Mouse (Mus musculus): ENCODE measurements around the gene Chgb. TPM values are rescaled to one million over a fixed set of nuclear protein-coding genes. Genes with fewer than 3 reads are reported as not detected.
A peak's percentile ranks its signal among the peaks of the same experiment; 100 is the strongest.

Chgb gene
- under 1 TPM; 0.12 to 0.18 TPM for total RNA-seq (2021)
- long read RNA-seq, experiment 1, partial matches to known transcripts: 0 of 2 reads
- long read RNA-seq, experiment 1, other reads (novel, unspliced or antisense): 2 of 2 reads
- long read RNA-seq, experiment 2: 0 reads

DNA sequence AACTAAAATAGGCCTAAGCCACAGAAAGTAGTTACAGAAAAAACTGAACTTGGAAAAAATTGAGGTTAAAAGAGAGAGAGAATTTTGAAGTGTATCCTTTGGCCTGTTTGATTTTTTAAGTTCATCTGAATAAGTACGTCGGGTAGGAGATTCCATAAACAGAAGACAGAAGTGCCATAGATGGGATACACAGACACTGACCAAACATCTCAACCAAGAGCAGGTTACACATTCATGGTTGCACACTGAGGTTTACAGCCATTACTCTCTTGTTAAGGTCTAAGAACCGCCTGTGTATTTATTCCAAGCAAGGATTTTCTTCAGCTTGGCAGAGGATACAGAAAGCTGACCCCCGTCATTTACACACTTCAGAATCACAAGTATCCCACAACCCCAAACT lies at the start of gene Chgb:
Gene Chgb, plus strand, starts transcription at position 301 of the 400 bp plus-strand sequence.
- no peak for DNase-seq (ENCODE audit: low spot score in 2 of 2)

DNA sequence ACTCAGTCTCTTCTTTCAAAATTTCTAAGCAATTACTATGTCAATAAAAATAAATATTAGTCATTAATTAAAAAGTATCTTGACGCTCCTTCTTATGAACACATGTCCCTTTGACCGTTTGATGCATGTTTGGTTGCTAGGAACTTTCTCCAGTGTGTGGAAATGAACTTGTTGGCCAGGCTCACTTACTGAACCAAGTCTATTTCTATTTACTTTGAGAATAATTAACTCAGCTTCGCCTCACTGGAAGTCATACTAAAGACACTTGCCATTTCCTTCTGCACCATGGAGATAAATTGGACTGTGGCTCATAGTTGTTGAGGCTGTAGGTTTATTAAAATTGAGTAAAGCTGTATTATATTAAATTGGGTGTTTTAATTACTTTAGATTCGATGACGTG lies 48.1 kb upstream of the Chgb start:
- DNase-seq (ENCODE audit: low spot score in 2 of 2): no peak

DNA sequence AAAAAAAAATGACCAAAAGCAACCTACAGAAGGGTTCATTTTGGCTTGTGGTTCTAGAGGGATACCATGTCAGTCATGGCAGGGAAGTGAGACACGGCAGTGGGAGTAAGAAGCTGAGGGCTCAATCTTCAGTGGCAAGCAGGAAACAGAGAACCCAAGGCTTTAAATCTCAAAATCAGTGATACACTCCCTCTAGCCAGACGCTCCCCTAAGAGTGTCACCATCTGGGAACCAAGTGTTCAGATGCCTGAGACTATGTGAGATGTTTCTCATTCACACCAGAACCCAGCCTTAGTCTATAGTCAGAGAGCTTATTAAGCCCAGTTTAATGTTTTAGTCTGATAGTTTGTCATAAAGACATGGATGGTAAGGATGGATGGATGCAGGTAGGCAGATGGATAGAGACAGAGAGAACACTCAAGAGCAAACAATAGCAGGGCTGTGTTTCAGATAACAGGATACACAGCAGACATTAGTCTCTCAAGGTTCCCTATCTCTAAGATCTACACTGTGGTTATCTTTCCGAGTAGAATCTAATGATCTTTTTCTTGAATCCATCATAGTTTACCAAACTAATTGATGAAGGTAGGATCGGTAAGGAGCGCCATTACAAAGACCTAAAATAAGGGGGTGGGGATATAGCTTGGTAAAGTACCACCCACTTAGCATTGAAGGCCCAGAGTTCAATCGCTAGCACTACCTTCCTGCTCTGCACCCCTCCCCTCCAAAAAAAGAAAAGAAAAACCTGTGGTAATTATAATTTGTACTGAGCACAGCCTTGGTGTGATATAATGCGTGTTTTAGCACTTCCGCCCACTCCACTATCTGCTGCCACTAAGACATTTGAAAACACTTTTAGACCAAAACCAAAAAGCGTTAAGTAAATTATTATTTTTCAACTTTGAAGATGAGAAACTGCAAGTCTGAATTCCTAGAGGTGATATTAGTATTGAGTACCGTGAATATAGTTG lies 47.2 kb upstream of the Chgb start:
- no peak for DNase-seq (ENCODE audit: low spot score in 2 of 2)

DNA sequence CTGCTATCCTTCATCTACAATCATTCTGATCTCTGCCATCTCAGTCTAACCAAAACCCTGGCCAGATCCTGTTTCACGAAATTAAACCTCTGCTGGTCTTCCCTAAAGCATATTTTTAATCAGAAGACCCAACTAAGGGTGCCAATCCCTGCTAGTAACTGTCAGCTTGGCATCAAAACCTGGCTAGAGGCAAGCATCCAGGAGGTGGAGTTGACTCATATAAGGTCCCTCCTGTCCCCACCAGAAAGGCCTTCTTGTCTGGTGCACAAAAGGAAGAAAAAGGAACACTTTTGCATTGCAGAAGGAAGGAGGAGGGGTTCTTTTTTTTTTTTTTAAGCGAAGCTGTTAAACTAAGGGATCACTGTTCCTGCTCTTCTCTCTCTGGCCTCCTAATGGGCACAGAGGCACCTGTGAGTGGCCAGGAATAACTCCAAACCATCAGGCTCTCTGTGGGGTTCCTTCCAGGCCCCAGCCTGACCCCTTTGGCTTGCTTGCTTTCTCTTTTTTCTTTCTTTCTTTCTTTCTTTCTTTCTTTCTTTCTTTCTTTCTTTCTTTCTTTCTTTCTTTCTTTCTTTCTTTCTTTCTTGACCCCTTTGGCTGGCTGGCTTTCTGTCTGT lies 42.2 kb upstream of the Chgb start:
- no peak for DNase-seq (ENCODE audit: low spot score in 2 of 2)

DNA sequence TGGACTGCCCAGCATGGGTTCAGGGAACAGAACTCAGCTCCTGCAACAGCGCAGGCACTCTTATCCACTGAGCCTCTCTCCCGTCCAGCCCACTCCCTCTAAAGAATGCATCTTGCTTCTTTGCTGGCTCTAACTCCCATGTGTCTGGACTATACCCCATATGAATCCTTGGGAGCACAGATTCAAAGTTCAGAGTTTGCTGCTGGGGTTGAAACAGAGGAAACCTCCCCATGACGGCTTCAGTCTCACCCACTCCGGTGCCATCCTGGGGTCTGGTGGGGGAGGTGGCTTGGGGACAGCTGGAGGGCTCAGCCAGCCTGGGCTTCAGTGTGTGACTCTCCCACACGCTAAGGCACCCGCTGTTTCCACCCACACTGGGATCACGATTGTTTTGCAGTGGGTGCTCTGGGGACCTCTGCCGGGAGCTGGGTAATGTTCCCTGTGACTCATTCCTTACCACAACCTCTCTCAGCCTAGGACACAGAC lies 39.2 kb upstream of the Chgb start:
- DNase-seq (ENCODE audit: low spot score in 2 of 2): no peak

DNA sequence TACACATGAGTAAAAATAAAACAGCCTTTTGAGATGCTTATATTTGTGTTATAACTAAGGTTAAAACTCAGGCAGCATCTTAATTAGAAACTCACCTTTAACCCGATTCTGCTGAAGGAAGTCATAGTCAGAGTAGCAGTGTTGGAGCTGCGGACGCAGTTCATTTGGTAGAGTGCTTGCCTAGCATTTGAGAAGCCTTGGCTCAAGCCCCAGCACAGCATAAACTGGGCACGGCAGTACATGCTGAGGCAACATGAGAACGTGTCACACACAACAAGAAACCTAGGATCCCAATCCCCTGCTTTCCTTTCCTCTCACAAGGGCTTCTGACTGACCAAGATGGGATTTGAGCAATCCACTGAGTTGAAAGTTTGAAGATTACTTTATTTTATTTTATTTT lies 36.2 kb upstream of the Chgb start:
- no peak for DNase-seq (ENCODE audit: low spot score in 2 of 2)

DNA sequence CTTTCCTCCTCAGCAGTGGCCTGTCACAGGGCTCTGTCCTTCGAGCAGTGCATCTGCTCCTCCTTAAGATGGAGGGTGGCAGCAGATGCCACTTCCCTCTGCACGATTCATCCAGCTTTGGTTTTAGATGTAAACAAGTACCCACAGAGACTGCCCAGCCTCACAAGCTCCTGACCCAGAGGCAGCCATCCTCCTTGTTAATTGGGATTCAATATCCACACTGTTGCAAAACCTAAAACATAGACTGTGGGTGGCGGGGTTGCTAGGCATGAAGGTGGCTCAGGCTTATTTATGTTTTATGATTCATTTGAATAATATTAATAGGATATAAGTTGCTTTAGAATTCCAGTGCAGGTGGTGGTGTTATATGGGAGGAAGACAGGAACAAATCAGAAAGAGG lies 35.0 kb upstream of the Chgb start:
- no peak for DNase-seq (ENCODE audit: low spot score in 2 of 2)

DNA sequence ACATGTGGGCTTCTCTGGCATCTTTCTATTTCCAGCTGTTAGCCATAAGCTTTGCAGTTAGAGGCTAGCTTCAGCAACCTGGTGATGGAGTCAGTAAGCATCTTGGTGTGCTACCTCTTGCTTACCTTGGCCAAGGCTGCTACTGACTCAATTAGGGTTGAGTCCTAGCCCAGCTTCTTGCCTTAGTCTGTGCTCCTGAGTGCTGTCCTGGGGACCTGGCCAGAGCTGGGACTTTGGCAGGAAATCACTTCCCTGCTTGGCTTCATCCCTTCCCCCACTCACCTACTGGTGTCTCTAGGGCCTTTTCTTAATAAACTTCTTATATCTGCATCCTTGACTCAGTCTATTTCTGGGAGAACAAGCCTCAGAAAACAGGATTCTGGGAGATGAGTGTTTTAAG lies 30.4 kb upstream of the Chgb start:
- no peak for DNase-seq (ENCODE audit: low spot score in 2 of 2)

DNA sequence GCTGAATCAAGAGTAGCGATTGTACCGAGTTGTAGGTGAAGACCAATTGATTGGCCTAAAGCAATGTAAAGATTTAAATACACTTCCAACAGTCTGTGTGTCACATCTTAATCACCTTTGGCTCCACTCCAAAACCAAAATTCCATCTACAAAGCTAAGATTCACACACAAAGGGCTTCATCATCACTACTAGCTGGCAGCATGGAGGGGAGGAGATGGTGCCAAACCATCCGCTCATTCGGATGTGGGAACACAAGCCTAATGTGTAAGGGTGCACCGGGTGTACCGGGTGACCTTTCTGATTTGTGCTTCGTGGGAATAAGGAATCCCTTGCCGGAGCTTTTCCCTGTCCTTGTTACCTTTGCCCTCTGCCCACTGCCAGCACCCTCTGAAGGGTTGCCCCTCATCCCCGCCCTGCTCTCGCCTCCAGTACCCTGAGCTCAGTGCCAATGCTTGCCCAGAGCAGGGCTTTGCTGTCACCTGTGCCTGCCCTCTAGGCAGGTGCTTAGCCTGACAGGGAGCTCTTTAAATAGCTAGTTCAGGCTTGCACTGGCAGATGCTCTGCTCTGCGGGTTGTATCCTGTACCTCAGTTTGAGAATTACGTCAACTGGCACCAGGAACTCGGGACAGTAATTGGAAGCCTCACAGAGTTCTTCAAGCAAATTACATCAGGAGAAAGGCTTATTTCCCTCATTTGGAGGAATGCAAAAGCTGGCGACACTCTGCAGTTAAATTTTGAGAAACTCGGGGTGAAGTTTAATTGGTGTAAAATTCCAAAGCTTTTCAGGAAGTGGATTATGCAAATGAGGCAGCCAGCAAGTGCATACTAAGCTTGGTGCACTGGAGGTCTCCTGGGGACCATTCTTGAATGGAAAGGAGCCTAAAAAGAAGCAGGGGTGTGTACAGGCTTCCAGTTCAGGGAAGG lies 29.7 kb upstream of the Chgb start:
- no peak for DNase-seq (ENCODE audit: low spot score in 2 of 2)

DNA sequence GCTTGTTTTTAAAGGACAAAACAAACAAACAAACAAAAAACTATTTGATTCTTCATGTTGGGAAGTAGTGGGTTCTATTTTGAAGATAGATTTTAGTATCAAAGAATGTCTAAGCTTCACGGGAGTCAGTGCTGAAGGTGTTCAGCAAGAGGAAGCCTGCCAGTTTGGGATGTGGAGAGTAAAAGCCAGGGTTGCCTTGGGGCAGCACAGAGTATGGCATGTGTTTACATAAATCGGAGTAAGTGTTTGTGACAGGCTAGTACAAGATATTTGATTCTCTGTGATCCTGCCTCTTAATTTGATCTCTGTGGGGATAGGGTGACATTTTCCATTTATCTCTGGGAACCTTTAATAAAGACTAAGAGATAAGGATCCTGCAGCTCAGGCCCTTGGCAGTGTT lies 28.7 kb upstream of the Chgb start:
- DNase-seq (ENCODE audit: low spot score in 2 of 2): no peak

DNA sequence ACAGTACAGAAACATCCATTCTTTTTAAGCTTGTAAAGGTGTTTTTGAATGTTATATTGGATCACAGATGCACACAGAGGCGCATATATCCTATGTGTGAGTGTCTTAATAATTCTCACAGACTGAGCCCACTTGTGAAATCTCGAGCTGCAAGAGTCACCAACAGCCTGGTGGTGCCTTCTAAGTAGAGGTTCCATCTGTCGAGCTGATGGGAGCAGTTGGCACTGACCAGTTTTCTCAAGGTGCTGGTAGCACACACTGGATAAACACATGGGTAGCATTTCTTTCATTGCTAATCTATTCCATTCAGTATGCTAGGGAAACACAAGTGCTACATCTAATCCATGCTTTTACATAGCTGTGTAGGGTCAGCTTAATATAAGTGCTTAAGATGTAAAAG lies 27.9 kb upstream of the Chgb start:
- DNase-seq (ENCODE audit: low spot score in 2 of 2): no peak

DNA sequence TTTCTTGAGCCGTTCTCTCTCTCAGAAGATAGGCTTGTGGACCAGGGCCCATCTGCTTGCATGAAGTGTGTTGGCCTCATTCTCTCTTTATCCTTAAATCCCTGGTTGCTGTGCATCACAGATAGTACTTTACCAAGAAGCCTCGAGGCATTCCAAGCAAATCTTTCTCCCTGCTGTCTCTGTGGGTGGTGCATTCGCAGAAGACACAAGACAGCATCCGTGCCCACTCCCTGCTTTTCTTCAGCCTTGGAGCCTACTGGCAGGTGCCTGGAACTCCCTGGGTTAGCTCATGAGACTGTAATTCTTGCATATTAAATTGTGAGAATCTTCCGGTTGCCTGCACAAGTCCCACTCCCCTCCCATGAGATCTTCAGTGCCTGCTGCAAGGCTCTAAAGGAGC lies 23.2 kb upstream of the Chgb start:
- DNase-seq (ENCODE audit: low spot score in 2 of 2): no peak

DNA sequence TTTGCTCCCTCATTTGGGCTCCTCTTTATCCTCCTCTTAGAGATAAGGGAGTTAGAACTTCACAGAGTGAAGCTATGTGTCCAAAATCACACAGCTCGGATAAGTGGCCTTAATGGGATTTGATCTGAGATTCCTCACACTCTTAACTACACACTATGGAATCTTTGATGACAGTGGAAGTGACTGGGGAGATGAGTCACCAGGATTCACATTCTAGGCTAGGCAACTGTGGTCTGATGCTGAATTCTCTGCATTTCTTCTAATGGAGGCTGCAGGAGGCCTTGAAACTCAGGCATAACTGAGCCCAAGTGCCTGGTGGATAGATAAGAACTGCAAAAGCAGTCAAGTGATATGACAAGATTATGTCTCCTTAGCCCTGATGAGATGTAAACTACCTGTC lies 10.3 kb upstream of the Chgb start:
- no peak for DNase-seq (ENCODE audit: low spot score in 2 of 2)

DNA sequence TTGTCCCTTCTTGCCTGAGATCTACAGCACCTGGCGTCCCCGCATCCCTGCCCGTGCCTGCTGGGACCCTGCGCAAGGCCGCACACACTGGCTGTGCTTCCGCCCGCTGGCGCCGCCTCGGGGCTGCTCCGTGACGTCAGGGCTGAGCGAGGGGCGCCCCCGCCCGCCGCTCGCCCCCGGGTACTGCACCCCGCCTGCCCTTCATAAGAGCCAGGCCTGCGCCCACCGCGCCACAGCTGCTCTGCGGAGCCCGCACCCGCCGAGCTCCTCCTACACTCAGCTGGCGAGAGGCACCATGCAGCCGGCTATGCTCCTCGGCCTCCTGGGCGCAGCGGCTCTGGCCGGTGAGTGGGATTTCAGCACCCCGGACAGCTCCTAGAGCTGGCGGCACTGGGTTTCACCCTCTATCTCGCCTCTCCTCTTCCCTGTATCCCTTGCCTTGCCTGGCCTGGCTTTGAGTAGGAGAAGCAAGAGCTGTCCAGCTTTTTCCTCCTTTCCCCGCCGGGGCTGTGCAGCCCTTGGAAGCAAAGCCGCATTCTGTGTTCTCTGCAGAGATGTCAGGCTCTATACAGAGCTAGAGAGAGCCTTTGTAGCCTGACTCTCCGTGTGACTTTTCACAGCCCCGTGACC lies 476 bp downstream of the Chgb start:
- DNase-seq (ENCODE audit: low spot score in 2 of 2): peak; percentile 81 to 91

DNA sequence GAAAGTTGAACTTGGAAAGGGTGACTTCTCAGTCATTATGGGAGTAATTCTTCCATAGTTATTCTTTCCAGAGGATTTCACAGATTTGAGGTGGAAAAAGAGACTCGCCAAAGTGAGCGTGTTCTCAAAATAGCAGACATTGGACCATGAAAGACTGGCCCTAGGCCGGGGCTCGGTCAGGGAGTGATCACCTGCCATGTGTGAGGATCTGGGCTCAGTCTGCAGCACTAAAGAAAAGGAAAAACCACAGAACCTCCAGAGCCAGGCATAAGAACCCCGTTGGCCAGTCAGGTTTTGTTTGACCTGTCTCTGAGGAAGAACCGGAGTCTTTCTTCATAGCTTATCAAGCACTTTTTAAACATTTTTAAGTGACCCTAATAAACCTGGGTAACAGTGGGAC lies 3.0 kb downstream of the Chgb start:
- DNase-seq (ENCODE audit: low spot score in 2 of 2): no peak

DNA sequence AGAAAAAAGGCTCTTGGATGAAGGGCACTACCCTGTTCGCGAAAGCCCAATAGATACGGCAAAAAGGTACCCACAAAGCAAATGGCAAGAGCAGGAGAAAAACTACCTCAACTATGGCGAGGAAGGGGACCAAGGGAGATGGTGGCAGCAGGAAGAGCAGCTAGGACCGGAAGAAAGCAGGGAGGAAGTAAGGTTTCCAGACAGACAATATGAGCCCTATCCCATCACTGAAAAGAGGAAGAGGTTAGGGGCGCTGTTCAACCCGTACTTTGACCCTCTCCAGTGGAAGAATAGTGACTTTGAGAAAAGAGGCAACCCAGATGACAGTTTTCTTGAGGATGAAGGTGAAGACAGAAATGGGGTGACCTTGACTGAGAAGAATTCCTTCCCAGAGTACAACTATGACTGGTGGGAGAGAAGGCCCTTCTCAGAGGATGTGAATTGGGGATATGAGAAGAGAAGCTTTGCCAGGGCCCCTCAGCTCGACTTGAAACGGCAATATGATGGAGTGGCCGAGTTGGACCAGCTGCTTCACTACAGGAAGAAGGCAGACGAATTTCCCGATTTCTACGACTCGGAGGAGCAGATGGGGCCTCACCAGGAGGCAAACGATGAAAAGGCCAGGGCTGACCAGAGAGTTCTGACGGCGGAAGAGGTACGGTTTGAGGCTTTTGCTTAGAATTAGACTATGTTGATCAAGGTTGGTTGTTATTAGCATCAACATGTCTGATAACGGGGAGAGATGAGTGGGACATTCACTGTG lies 12.5 kb downstream of the Chgb start:
- no peak for DNase-seq (ENCODE audit: low spot score in 2 of 2)

DNA sequence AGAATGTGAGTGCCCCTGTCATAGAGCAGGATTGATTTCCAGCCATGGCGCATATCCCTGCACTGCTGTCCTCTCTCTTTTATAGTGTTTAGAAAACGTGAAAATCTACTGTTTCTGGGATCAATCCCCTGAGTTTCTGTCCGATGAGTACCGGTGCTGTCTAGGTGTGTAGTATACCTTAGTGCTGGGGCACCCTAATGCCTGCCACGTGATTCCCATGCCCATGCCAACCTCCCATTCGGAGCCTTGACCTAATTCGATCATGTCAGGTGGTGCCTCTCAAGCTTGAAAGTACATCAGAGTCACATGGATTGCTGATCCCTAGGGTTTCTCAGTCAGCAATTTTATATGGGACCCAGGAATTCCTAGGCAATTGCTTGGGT lies 13.1 kb downstream of the Chgb start:
- no peak for DNase-seq (ENCODE audit: low spot score in 2 of 2)

DNA sequence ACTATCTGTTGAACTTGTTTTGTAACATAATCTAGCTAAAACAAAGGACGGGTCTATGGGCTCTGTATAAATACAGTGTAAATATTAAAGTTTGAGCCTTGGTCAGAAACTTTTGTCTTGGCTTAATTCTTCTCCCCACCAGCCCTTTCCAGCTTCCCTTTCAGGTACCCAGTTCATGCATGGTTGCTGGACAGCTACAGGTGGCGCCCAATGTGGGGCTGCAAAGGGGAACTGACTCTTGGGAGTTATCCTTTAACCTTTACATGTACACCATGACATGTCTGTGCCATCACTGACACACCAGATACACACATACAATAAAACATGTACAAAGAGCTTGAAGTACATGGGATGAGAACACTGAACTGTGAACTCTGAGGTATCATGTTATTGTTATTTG lies 21.9 kb downstream of the Chgb start:
- no peak for DNase-seq (ENCODE audit: low spot score in 2 of 2)

DNA sequence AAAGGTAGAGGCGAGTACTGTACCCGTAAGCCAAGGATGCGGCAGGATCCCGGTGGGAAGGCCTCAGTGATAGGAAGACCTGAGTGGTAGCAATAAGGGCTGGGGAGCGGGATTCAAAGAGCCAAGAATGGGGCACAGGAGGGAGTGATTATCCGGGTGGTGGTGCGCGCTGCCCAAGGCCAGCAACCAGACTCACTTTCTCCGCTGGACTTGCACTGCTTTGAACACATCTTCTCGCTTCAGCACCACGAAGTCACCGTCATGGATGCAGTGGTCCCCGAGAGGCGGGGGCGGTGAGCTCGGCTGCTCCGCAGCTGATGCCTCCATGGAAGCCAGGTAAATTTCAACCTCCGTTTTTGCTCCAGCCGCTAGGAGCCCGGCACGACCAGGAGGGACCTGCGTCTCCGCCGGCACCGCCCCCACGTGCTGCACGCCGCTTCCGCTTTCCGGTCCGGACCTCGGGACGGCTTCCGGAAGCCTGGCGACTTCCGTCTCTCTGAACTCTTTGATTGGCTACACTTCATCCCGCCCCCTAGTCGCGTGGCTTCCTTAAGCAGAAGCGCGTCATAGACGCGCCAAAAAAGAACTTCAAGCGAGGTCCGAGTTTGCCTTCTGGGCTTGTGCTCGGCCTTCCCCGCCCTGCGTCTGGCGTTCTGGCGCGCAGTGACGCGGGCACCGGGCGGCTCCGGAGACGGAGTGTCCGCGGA lies 34.7 kb downstream of the Chgb start, which contains the start of the genes Trmt6 and Mcm8:
Gene Trmt6, minus strand, starts transcription at position 448 of the 707 bp plus-strand sequence.
Gene Mcm8, plus strand, starts transcription at position 534 of the 707 bp plus-strand sequence.
- DNase-seq (ENCODE audit: low spot score in 2 of 2): peak; percentile 78 to 91

Data from gastrocnemius, postnatal 4 days (tissue).